Mouse (Mus musculus) brain, adult 2 months (tissue): ENCODE measurements around the gene Abhd2.

Experiments used
- DNase-seq: peaks from one replicate; pipeline ENCODE4 v3.0.0; 2011; ENCODE audit warnings: low read depth, low spot score

Abhd2 gene

GRCm38 (mm10) chr7:79293605-79294232, 20.7 kb downstream of the Abhd2 start:
- no peak for DNase-seq

GRCm38 (mm10) chr7:79294449-79294980, 21.5 kb downstream of the Abhd2 start:
- DNase-seq, result peak; percentile 35

GRCm38 (mm10) chr7:79295196-79295826, 22.3 kb downstream of the Abhd2 start:
- DNase-seq, result peak; percentile 78

DNA sequence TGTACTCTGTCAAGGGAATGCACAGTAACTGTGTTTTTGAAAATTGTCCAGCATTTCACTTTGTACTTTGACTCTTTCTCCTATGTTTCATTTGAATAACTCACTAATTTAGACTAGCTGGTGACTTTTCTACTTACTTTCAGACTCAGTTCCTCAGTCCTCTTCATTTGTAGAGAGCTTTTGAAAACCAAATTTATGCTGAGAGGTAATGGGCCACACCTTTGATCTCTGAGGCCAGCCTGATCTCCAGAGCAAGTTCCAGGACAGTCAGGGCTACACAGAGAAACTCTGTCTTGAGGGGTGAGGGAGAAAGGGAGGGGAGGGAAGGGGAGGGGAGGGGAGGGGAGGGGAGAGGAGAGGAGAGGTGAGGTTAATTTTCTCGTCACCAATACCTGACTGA, 25.7 kb downstream of the Abhd2 start:
- no peak for DNase-seq

GRCm38 (mm10) chr7:79299548-79299947, 26.5 kb downstream of the Abhd2 start:
- no peak for DNase-seq

DNA sequence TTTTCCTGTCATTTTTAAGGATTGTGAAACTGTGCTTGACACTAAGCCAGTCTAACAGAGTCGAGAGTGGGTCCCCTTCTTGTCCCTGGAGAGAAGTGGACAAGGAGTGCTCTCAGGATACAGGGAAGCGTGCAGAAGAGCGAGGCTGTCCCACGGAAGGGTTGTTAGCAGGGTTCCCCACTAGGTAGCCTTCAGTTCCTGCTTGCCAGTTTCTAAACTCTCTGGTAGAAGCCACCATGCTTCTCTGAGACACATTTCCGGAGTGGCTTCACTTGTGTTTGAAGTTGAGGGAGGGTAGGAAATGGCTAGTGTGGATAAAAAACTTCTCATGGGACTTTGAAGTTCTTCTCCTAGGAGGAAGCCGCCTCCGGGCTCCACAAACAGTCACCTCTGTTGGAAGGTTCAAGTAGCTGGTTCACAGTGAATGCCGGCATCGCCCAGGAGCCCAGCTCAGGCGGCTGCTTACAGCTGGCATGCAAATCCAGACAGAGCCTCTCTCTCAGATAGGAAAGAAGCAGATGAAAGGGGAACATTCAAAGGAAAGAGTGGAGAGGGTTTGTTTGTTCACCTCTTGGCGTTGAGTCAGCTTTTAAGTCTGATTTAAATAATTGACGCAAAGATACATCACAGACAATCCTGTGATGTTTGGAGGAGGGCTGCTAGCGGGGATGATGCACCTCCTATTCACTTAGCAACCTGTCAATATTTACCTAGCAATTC, 27.6 kb downstream of the Abhd2 start:
- DNase-seq, result peak; percentile 60

GRCm38 (mm10) chr7:79302145-79302544, 29.1 kb downstream of the Abhd2 start:
- DNase-seq, result no peak

DNA sequence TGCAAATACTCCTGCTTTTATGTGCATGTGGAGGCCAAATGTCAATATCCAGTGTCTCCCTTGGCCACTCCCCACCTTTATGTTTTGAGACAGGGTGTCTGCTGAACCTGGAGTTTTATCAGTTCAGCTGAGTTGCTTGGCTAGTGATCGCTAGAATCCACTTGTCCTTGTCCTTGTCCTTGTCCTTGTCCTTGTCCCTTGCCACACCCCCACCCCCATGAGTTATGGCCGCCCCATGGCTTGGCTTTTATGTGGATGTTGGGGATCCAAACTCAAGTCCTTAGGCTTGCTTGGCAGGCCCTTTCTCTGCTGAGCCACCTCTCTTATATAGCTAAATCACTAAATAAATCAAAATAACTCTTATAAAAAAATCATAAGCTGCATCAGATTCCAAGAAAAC, 29.6 kb downstream of the Abhd2 start:
- DNase-seq, result no peak

- DNase-seq, result peak; percentile 44
These were observed 30.3 kb downstream of the Abhd2 start for GRCm38 (mm10) chr7:79303183-79303761.

GRCm38 (mm10) chr7:79308455-79309030, 35.5 kb downstream of the Abhd2 start:
- DNase-seq, result peak; percentile 63

DNA sequence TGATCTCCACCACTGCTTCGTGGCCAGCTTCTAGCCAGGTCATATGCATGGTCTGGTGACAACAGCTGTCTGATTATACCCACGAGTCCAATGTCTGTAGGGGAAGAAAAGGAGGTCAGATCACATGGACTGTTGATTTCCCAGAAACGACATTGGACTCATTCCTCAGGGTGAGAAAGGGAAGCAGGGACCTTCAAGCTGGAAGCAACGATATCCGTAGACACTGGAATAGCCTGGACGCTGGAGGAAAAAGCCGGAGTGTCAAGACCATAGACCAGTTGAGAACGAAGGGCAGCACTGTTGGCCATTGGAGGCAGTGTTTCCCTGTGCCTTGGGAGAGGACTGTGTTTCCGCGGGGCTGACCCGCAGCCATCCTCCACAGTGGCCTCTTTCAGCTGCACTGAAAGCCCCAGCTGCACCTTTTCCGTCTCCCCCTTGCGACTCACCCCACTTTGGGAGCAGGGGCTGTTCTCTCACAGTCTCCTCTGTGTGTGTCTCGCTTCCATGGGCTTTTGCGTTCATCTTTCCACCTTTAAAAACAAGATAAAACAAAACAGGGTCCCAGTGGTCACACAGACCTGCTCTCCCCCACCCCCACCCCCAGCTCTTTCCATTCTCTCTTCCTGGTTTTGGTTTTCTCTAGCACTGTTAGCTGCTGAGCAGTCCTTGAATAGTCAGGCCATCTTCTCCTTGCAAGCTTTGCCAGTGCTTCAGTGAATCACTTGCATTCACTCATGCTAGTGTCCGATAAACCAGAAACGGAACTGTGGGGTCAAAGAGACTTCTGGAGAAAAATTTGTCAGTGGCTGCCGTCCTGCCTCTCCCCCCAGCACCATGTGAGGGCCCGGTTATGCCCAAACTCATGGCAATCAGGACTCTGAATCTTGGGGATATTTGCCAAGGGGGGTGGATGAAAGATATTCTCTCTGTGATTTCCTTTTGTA, 36.5 kb downstream of the Abhd2 start:
- DNase-seq, result peak; percentile 66

GRCm38 (mm10) chr7:79310191-79310555, 37.2 kb downstream of the Abhd2 start:
- no peak for DNase-seq

- DNase-seq, result peak; percentile 72
These were observed 38.5 kb downstream of the Abhd2 start for GRCm38 (mm10) chr7:79311420-79311988.

- DNase-seq, result no peak
These were observed 39.2 kb downstream of the Abhd2 start for GRCm38 (mm10) chr7:79312246-79312645.

DNA sequence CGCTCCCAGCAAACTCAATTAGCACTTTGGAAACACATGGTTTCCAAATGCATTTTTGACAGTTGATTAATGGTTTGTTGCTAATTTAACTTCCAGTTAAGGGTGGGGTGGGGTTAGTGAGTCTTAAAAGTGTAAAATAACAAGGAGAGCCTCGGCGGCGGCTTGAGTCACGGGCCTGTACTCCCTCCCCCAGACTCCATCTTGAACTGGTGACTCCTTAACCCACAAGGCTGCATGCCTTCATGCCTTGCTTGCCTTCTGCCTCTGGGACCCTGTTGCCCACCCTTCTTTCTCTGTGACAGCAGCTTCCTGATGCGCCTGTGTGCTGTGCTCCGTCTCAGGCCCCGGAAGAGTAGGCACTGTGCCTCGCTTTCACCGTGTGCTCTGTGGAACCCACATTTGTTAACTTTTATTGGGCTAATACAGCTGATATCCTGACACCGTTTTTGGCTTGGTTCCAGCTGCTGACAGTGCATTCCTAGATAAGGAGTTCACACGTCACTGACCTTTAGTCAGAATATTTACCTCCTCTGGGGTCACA, 40.6 kb downstream of the Abhd2 start:
- DNase-seq, result peak; percentile 57

DNA sequence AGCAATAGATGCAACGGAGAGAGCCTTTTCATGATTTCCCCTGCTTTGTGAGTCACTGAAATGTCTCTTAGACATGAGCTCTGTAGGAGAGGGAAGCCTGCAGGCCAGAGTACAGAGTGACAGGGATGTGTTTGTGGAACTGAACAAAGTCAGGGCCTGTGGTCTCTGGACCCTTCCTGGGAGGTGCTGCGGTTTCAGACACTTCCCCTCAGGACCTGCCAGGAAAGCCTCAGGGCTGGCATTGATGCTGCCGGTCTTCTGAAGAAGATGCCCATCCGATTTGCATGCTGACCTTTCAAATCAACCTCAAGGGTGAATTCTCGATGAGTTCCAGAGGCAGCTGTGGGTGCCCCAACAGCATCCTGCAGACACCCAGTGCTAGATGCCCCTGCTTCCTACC, 41.5 kb downstream of the Abhd2 start:
- DNase-seq, result no peak

DNA sequence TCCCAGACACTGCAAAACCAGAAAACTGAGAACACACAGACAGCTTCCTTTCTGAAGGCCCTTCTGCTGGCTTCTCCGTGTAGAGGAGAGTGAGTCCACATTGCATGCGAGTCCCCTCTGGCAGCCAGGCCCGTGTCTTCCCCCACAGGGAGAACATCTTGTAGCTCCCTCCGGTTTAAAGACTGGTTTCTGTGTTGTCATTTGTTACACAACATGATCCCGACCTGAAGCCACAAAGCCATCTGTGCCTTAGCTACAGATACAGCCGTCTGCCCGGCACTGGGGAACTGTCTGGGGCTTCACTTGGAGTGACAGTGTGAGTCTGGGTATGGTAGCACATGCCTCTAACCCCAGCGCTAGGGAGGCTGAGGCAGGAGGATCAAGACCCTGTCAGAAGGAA, 42.1 kb downstream of the Abhd2 start:
- DNase-seq, result peak; percentile 77

- no peak for DNase-seq
These were observed 43.2 kb downstream of the Abhd2 start for GRCm38 (mm10) chr7:79316069-79316695.

DNA sequence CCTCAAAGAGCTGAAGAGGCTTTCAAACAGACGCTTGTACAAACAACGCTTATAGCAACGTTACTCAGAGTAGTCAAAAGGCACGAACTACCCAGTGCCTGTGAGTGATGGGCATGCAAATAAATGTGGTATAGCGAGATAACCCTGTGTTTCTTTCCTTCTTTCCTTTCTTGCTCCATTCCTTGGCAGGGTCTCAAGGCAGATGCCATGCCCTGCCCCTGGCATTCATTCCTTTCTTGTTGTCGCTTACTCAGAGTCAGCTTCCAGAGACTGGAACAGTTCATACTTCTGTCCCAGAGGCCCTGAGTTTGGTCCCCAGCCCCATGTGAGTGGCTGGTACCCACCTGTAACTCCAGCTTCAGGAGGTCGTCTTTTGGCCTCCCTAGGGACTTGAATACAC, 44.6 kb downstream of the Abhd2 start:
- no peak for DNase-seq
